Mouse (Mus musculus): ENCODE measurements around the gene Krtap5-5. TPM values are rescaled to one million over a fixed set of nuclear protein-coding genes. Genes with fewer than 3 reads are reported as not detected.

Krtap5-5 gene
- total RNA-seq, 2 experiments from 2014 or later = not detected

Other genes with a start within 250 kb of the Krtap5-5 start
- 10 to 100 TPM; 26.6 to 32.0 TPM for gene Mob2, start 168.9 kb downstream of the Krtap5-5 start, total RNA-seq (2021)
- 10 to 100 TPM; 16.5 to 24.6 TPM for gene Dusp8, start 134.1 kb downstream of the Krtap5-5 start, total RNA-seq (2021)
- gene Gm45618, start 109.2 kb downstream of the Krtap5-5 start, total RNA-seq (2021) = not detected
- gene Gm39115, start 93.9 kb downstream of the Krtap5-5 start, total RNA-seq (2021) = not detected
- not detected for gene Gm45337, start 85.4 kb downstream of the Krtap5-5 start, total RNA-seq (2021)
- gene Gm29735, start 72.9 kb downstream of the Krtap5-5 start, total RNA-seq (2021) = not detected
- not detected for gene Gm4553, start 64.2 kb downstream of the Krtap5-5 start, total RNA-seq (2021)
- gene Krtap5-2, start 54.0 kb downstream of the Krtap5-5 start, total RNA-seq (2021) = not detected
- not detected for gene Gm10153, start 39.6 kb downstream of the Krtap5-5 start, total RNA-seq (2021)
- gene Krtap5-3, start 28.6 kb downstream of the Krtap5-5 start, total RNA-seq (2021) = not detected
- gene Gm7579, start 18.1 kb downstream of the Krtap5-5 start, total RNA-seq (2021) = not detected
- not detected for gene Gm40460, start 11.1 kb upstream of the Krtap5-5 start, total RNA-seq (2021)
- gene Gm2431, start 28.4 kb upstream of the Krtap5-5 start, total RNA-seq (2021) = not detected
- gene Gm4559, start 44.4 kb upstream of the Krtap5-5 start, total RNA-seq (2021) = not detected
- not detected for gene Krtap5-1, start 67.1 kb upstream of the Krtap5-5 start, total RNA-seq (2021)
- not detected for gene Krtap5-4, start 73.6 kb upstream of the Krtap5-5 start, total RNA-seq (2021)
- 1 to 10 TPM; 6.7 to 8.4 TPM for gene Ifitm10, start 143.8 kb upstream of the Krtap5-5 start, total RNA-seq (2021)
- 1 to 10 TPM; 1.0 to 4.1 TPM for gene Gm49369, start 152.7 kb upstream of the Krtap5-5 start, total RNA-seq (2021)
- 100 to 1,000 TPM; 268 to 284 TPM for gene Ctsd, start 158.1 kb upstream of the Krtap5-5 start, total RNA-seq (2021)
- gene Syt8, start 204.9 kb upstream of the Krtap5-5 start, total RNA-seq (2021) = not detected
- over 10,000 TPM; 14,029 to 14,677 TPM for gene Tnni2, start 211.8 kb upstream of the Krtap5-5 start, total RNA-seq (2021)
- gene Lsp1, start 230.8 kb upstream of the Krtap5-5 start, total RNA-seq (2021) = 10 to 100 TPM; 22.2 to 35.0 TPM